Mouse (Mus musculus): ENCODE results near the gene Eif2b3. TPM values are rescaled to one million over a fixed set of nuclear protein-coding genes. Genes with fewer than 3 reads are reported as not detected.

Eif2b3 gene
- polyA plus RNA-seq, 1 experiment from 2014 or later: 46.4 TPM

GRCm38 (mm10) chr4:117115592-117115991, 96.4 kb downstream of the Eif2b3 start:
- WGBS (ENCODE audit: insufficient replicate concordance): 77% methylated on average over 5 of the region's 5 CpGs
- no peak overlapping the region for H3K4me3 ChIP-seq (replicated peaks)
- no peaks in the 10 kb centered on the region for H3K9me3 ChIP-seq (replicated peaks)

GRCm38 (mm10) chr4:117117931-117118330, 98.7 kb downstream of the Eif2b3 start:
- Histone ChIP-seq H3K9ac (no peak overlapping the region), H3K4me2 (no peak overlapping the region), H3K4me3 (replicated peaks) (no peak overlapping the region), H3K4me1 (replicated peaks) (peaks cover 19% of the 10 kb centered on the region), H3K9me3 (replicated peaks) (no peaks in the 10 kb centered on the region), H3K27ac (no peak overlapping the region), H3K36me3 (no peaks in the 10 kb centered on the region), H3K27me3 (no peaks in the 10 kb centered on the region)
- DNase-seq (no peak), ATAC-seq (ENCODE audit: low read depth) (no peak)
- 86% methylated on average over 7 of the region's 7 CpGs for WGBS (ENCODE audit: insufficient replicate concordance)

More at GRCm38 (mm10) chr4:117115592-117115991, 96.4 kb downstream of the Eif2b3 start:
- no peak for DNase-seq
- Histone ChIP-seq H3K36me3 (no peaks in the 10 kb centered on the region), H3K27ac (no peak overlapping the region), H3K9ac (no peak overlapping the region), H3K4me1 (replicated peaks) (peaks cover 7% of the 10 kb centered on the region), H3K4me2 (no peak overlapping the region), H3K27me3 (no peaks in the 10 kb centered on the region)
- ATAC-seq (ENCODE audit: low read depth): no peak

GRCm38 (mm10) chr4:117119636-117120035, 100.4 kb downstream of the Eif2b3 start:
- DNase-seq: no peak
- ATAC-seq (ENCODE audit: low read depth): no peak
- Histone ChIP-seq H3K4me2 (peak overlapping the region; percentile 95), H3K9ac (peak overlapping the region; percentile 79), H3K27ac (peak overlapping the region; percentile 81), H3K4me3 (replicated peaks) (peak overlapping the region; percentile 69), H3K9me3 (replicated peaks) (no peaks in the 10 kb centered on the region), H3K27me3 (no peaks in the 10 kb centered on the region), H3K36me3 (no peaks in the 10 kb centered on the region), H3K4me1 (replicated peaks) (peaks cover 30% of the 10 kb centered on the region)
- 77% methylated on average over 5 of the region's 5 CpGs for WGBS (ENCODE audit: insufficient replicate concordance)

- Histone ChIP-seq H3K36me3 (no peaks in the 10 kb centered on the region), H3K9ac (peak overlapping the region; percentile 79), H3K9me3 (replicated peaks) (no peaks in the 10 kb centered on the region), H3K4me1 (replicated peaks) (peaks cover 34% of the 10 kb centered on the region), H3K27me3 (no peaks in the 10 kb centered on the region), H3K4me2 (peak overlapping the region; percentile 95), H3K4me3 (replicated peaks) (peak overlapping the region; percentile 69), H3K27ac (peak overlapping the region; percentile 81)
- 7% methylated on average over 10 of the region's 10 CpGs for WGBS (ENCODE audit: insufficient replicate concordance)
- ATAC-seq (ENCODE audit: low read depth) (0 out of 2 replicates have a peak, but pooled peaks have one; percentile 6), DNase-seq (no peak)
Observed at GRCm38 (mm10) chr4:117120052-117120444, 100.8 kb downstream of the Eif2b3 start.

GRCm38 (mm10) chr4:117120445-117121414, 101.5 kb downstream of the Eif2b3 start:
- ATAC-seq (ENCODE audit: low read depth): peak; percentile 89
- Histone ChIP-seq H3K4me3 (replicated peaks) (peak overlapping the region; percentile 69), H3K4me1 (replicated peaks) (peaks cover 41% of the 10 kb centered on the region), H3K27me3 (no peaks in the 10 kb centered on the region), H3K36me3 (no peaks in the 10 kb centered on the region), H3K9me3 (replicated peaks) (no peaks in the 10 kb centered on the region), H3K9ac (peak overlapping the region; percentile 79), H3K27ac (peak overlapping the region; percentile 81), H3K4me2 (peak overlapping the region; percentile 95)
- DNase-seq: peak; percentile 83
- WGBS (ENCODE audit: insufficient replicate concordance): 1% methylated on average over 69 of the region's 69 CpGs

GRCm38 (mm10) chr4:117122209-117122608, 103.0 kb downstream of the Eif2b3 start:
- no peak overlapping the region for H3K4me2 ChIP-seq
- no peak overlapping the region for H3K9ac ChIP-seq
- WGBS (ENCODE audit: insufficient replicate concordance): 65% methylated on average over 4 of the region's 4 CpGs
- peaks cover 52% of the 10 kb centered on the region for H3K4me1 ChIP-seq (replicated peaks)
- ATAC-seq (ENCODE audit: low read depth) (no peak), DNase-seq (no peak)
- H3K9me3 ChIP-seq (replicated peaks): no peaks in the 10 kb centered on the region
- H3K27ac ChIP-seq: no peak overlapping the region
- H3K36me3 ChIP-seq: no peaks in the 10 kb centered on the region
- no peak overlapping the region for H3K4me3 ChIP-seq (replicated peaks)
- no peaks in the 10 kb centered on the region for H3K27me3 ChIP-seq

- no peak overlapping the region for H3K4me3 ChIP-seq (replicated peaks)
- no peak overlapping the region for H3K9ac ChIP-seq
- no peak for ATAC-seq (ENCODE audit: low read depth)
- 67% methylated on average over 7 of the region's 9 CpGs for WGBS (ENCODE audit: insufficient replicate concordance)
- DNase-seq: no peak
- no peaks in the 10 kb centered on the region for H3K27me3 ChIP-seq
- H3K4me1 ChIP-seq (replicated peaks): peaks cover 52% of the 10 kb centered on the region
- no peak overlapping the region for H3K27ac ChIP-seq
- H3K9me3 ChIP-seq (replicated peaks): no peaks in the 10 kb centered on the region
- peaks cover 6% of the 10 kb centered on the region; the same call in 1 of the 2 replicates for H3K36me3 ChIP-seq
- H3K4me2 ChIP-seq: no peak overlapping the region
Observed at GRCm38 (mm10) chr4:117123546-117124217, 104.5 kb downstream of the Eif2b3 start.

- 53% methylated on average over 3 of the region's 3 CpGs for WGBS (ENCODE audit: insufficient replicate concordance)
- peaks cover 52% of the 10 kb centered on the region for H3K4me1 ChIP-seq (replicated peaks)
- peak overlapping the region; percentile 41 for H3K4me2 ChIP-seq
Observed at GRCm38 (mm10) chr4:117124218-117124517, 105.0 kb downstream of the Eif2b3 start.

GRCm38 (mm10) chr4:117124518-117125347, 105.5 kb downstream of the Eif2b3 start:
- peak; percentile 32 for DNase-seq
- H3K9ac ChIP-seq: peak overlapping the region; percentile 48
- H3K4me3 ChIP-seq (replicated peaks): no peak overlapping the region

More at GRCm38 (mm10) chr4:117124218-117124517, 105.0 kb downstream of the Eif2b3 start:
- ATAC-seq (ENCODE audit: low read depth) (no peak), DNase-seq (no peak)
- Histone ChIP-seq H3K9me3 (replicated peaks) (no peaks in the 10 kb centered on the region), H3K27me3 (no peaks in the 10 kb centered on the region), H3K4me3 (replicated peaks) (no peak overlapping the region), H3K27ac (peak overlapping the region; percentile 67; the same call in 1 of the 2 replicates), H3K9ac (no peak overlapping the region), H3K36me3 (peaks cover 10% of the 10 kb centered on the region; the same call in 1 of the 2 replicates)

GRCm38 (mm10) chr4:117125348-117125909, 106.2 kb downstream of the Eif2b3 start, which contains the start of gene Btbd19:
TSS of gene Btbd19 (minus strand) at chr4:117125725.
- peaks cover 12% of the 10 kb centered on the region; the same call in 1 of the 2 replicates for H3K36me3 ChIP-seq
- no peak for ATAC-seq (ENCODE audit: low read depth)
- peaks cover 45% of the 10 kb centered on the region for H3K4me1 ChIP-seq (replicated peaks)
- 33% methylated on average over 8 of the region's 8 CpGs for WGBS (ENCODE audit: insufficient replicate concordance)
- H3K9ac ChIP-seq: peak within 1 kb of the TSS; percentile 48
- no peak within 1 kb of the TSS for H3K4me3 ChIP-seq (replicated peaks)
- no peaks in the 10 kb centered on the region for H3K9me3 ChIP-seq (replicated peaks)
- H3K27me3 ChIP-seq: no peaks in the 10 kb centered on the region
- DNase-seq: no peak
- peak within 1 kb of the TSS; percentile 67 for H3K27ac ChIP-seq
- H3K4me2 ChIP-seq: peak within 1 kb of the TSS; percentile 41

More at GRCm38 (mm10) chr4:117124518-117125347, 105.5 kb downstream of the Eif2b3 start:
- no peaks in the 10 kb centered on the region for H3K9me3 ChIP-seq (replicated peaks)
- peak overlapping the region; percentile 67 for H3K27ac ChIP-seq
- 14% methylated on average over 14 of the region's 14 CpGs for WGBS (ENCODE audit: insufficient replicate concordance)
- H3K36me3 ChIP-seq: peaks cover 12% of the 10 kb centered on the region; the same call in 1 of the 2 replicates
- no peaks in the 10 kb centered on the region for H3K27me3 ChIP-seq
- ATAC-seq (ENCODE audit: low read depth): no peak
- peak overlapping the region; percentile 41 for H3K4me2 ChIP-seq
- H3K4me1 ChIP-seq (replicated peaks): peaks cover 50% of the 10 kb centered on the region

Measured in liver, embryonic 13.5 days (tissue).